Mouse (Mus musculus) megakaryocyte-erythroid progenitor cell, adult 5 weeks (primary cell): Measurements from ENCODE around the gene Mlip. TPM values are rescaled to one million over a fixed set of nuclear protein-coding genes. Genes with fewer than 3 reads are reported as not detected.

Source experiments
- polyA plus RNA-seq: library from polyadenylated mRNA; stranded (reverse); fragments of >175 nt; gene quantifications from 2 replicates; pipeline ENCODE4 v1.2.3, GENCODE M21; 2012

The Mlip gene
- not detected in 2 replicates for polyA plus RNA-seq

GRCm38 (mm10) chr9:77352432-77353175 is at the start of gene Mlip:
TSS of gene Mlip (minus strand) at chr9:77352969.

Other genes with a start within 250 kb of the Mlip start
- gene Lrrc1, start 191.9 kb upstream of the Mlip start, polyA plus RNA-seq, result 37.4 and 60.6 TPM in 2 replicates